Mouse (Mus musculus): Measurements from ENCODE around the gene Arhgef10l. TPM values are rescaled to one million over a fixed set of nuclear protein-coding genes. Genes with fewer than 3 reads are reported as not detected.

Gene Arhgef10l
- polyA plus RNA-seq, 1 experiment from 2014 or later: 15.3 TPM

- ATAC-seq (replicated peaks; ENCODE audit: insufficient number of reproducible peaks, insufficient read depth, low FRiP score, low read depth): peak; percentile 84
- Histone ChIP-seq H3K36me3 (0 out of 2 replicates have a peak, but pooled peaks cover under 1% of the 10 kb centered on the region), H3K4me2 (peak overlapping the region; percentile 92), H3K27ac (peak overlapping the region; percentile 88), H3K4me3 (peak overlapping the region; percentile 90), H3K9me3 (replicated peaks) (no peaks in the 10 kb centered on the region), H3K4me1 (replicated peaks) (peaks cover 55% of the 10 kb centered on the region), H3K9ac (peak overlapping the region; percentile 92), H3K27me3 (peaks cover 10% of the 10 kb centered on the region; the same call in 1 of the 2 replicates)
- 1% methylated on average over 32 of the region's 68 CpGs for WGBS
Measured at GRCm38 (mm10) chr4:140702611-140703327, 37.0 kb upstream of the Arhgef10l start.

DNA sequence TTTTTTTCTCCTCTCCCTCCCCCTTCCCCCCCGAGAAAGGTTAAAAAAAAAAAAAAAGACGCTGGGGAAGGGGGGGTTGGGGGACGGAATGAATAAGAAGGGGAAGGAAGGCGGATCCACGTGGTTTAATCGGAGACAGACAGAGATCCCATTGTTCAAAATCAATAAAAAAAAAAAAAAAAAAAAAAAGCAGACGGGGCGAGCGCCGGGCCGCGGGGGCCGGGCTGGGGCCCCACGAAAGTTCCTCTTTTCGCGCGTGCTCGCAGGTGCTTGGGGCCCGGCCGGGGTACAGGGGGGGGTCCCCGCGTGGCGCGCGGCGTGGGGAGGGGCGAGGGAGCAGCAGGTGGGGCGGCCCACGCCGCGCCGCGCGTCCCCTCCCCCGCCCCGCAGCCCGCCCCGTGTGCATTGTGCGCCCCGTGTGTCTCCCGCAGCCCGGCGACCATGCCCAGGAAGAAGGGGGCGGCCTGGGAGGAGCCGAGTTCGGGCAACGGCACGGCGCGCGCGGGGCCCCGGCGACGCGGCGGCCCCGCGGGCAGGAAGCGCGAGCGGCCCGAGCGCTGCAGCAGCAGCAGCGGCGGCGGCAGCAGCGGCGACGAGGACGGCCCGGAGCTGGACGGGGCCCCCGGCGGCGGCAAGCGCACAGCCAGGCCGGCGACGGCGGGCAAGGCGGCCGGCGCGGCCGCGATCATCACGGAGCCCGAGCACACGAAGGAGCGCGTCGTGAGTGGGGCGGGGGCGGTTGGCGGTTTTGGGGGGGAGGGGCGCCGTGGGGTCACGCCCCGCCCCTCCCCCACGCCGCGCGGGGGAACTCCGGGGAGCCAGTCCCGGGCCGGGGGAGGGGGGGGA lies 36.1 kb upstream of the Arhgef10l start:
- Histone ChIP-seq H3K9ac (peak overlapping the region; percentile 92), H3K9me3 (replicated peaks) (no peaks in the 10 kb centered on the region), H3K4me3 (peak overlapping the region; percentile 90), H3K36me3 (no peaks in the 10 kb centered on the region), H3K4me2 (peak overlapping the region; percentile 92), H3K27ac (peak overlapping the region; percentile 88), H3K4me1 (replicated peaks) (peaks cover 47% of the 10 kb centered on the region), H3K27me3 (peaks cover 10% of the 10 kb centered on the region; the same call in 1 of the 2 replicates)
- ATAC-seq (replicated peaks; ENCODE audit: insufficient number of reproducible peaks, insufficient read depth, low FRiP score, low read depth): peak; percentile 24
- under 1% methylated on average over 71 of the region's 107 CpGs for WGBS

DNA sequence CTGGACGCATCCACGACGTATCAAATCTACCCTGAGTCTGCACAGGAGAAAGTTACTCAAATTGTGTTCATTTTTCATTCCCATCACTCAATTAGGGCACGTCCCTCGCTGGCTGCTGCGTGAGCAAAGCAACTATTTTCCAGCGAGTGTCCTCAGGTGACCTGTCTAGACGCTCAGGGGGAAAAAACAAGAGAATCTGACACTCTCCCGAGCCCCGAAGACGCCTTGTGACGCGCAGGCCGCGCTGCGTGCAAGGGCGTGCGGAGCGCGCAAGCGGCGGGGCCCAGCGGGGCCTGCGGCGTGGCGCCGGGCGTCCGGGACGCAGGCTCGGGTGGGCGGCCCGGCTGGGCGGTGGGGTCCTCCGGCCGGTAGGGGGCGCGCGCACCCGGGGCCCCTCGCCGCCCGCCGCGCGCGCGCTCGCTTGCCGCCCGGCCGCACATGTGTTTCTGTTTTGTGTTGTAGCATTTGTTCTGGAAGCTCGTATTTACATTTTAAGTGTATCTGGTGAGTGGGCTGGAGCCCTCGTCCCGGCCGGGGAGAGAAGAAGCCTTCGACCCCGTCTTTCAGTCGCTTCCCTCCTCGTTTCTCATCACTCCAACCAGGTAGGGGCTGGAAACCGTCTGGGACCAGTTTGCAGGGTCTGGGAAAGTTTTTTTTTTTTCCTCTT lies 35.4 kb upstream of the Arhgef10l start:
- H3K36me3 ChIP-seq: no peaks in the 10 kb centered on the region
- H3K27me3 ChIP-seq: peaks cover 10% of the 10 kb centered on the region; the same call in 1 of the 2 replicates
- peak; percentile 63 for ATAC-seq (replicated peaks; ENCODE audit: insufficient number of reproducible peaks, insufficient read depth, low FRiP score, low read depth)
- no peaks in the 10 kb centered on the region for H3K9me3 ChIP-seq (replicated peaks)
- peaks cover 46% of the 10 kb centered on the region for H3K4me1 ChIP-seq (replicated peaks)
- H3K27ac ChIP-seq: peak overlapping the region; percentile 88
- under 1% methylated on average over 61 of the region's 61 CpGs for WGBS
- H3K4me3 ChIP-seq: peak overlapping the region; percentile 90
- peak overlapping the region; percentile 92 for H3K9ac ChIP-seq
- peak overlapping the region; percentile 92 for H3K4me2 ChIP-seq

GRCm38 (mm10) chr4:140700269-140701018 lies 34.6 kb upstream of the Arhgef10l start, which contains the start of gene Rcc2:
Gene Rcc2, plus strand, starts transcription at chr4:140700541.
- H3K9me3 ChIP-seq (replicated peaks): no peaks in the 10 kb centered on the region
- peak within 1 kb of the TSS; percentile 88 for H3K27ac ChIP-seq
- H3K4me2 ChIP-seq: peak within 1 kb of the TSS; percentile 92
- peaks cover 10% of the 10 kb centered on the region; the same call in 1 of the 2 replicates for H3K27me3 ChIP-seq
- H3K36me3 ChIP-seq: no peaks in the 10 kb centered on the region
- peak within 1 kb of the TSS; percentile 92 for H3K9ac ChIP-seq
- peak within 1 kb of the TSS; percentile 90 for H3K4me3 ChIP-seq
- no peak for ATAC-seq (replicated peaks; ENCODE audit: insufficient number of reproducible peaks, insufficient read depth, low FRiP score, low read depth)
- WGBS: 9% methylated on average over 20 of the region's 20 CpGs
- peaks cover 42% of the 10 kb centered on the region for H3K4me1 ChIP-seq (replicated peaks)

DNA sequence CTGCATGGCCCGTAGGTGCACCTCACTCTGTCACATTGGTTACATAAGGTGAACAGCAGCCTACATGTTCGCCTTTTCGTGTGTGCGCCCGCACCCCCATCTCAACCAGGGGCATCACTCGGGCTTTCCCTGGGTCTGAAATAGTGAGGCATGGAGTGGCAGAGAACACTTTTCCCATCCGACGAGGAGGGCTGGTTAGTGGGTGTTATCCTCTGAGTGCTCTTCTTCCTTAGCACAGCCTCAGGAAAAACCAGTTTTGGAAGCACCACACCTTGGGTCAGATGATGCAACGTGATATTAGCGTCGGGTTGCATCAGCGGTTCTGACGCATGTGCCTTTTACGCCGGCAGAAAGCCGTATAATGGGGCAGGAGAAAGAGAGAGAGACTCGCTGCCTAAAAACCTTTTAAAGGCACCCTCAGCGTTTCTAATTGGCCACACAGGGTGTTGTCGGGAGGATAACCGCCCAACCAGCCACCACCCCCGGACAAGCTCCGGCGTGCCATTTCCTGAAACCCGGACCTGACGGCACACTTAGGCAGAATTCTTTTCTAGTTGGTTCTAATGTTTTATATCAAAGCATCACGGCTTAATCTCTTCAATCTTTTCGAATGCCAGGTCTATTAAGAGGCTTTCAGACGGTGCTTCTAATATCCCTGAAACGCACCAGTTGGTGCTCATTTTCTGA lies 33.8 kb upstream of the Arhgef10l start:
- no peak for ATAC-seq (replicated peaks; ENCODE audit: insufficient number of reproducible peaks, insufficient read depth, low FRiP score, low read depth)
- H3K27ac ChIP-seq: peak overlapping the region; percentile 18; the same call in 1 of the 2 replicates

GRCm38 (mm10) chr4:140695675-140696585 lies 30.1 kb upstream of the Arhgef10l start:
- Histone ChIP-seq H3K27me3 (peaks cover 10% of the 10 kb centered on the region; the same call in 1 of the 2 replicates), H3K4me3 (no peak overlapping the region), H3K4me1 (replicated peaks) (peaks cover 16% of the 10 kb centered on the region), H3K4me2 (no peak overlapping the region), H3K9ac (no peak overlapping the region), H3K9me3 (replicated peaks) (no peaks in the 10 kb centered on the region), H3K27ac (no peak overlapping the region), H3K36me3 (no peaks in the 10 kb centered on the region)
- 61% methylated on average over 14 of the region's 14 CpGs for WGBS
- ATAC-seq (replicated peaks; ENCODE audit: insufficient number of reproducible peaks, insufficient read depth, low FRiP score, low read depth): no peak

More for the DNA sequence above, 33.8 kb upstream of the Arhgef10l start:
- 6% methylated on average over 29 of the region's 29 CpGs for WGBS
- peaks cover 10% of the 10 kb centered on the region; the same call in 1 of the 2 replicates for H3K27me3 ChIP-seq
- H3K4me2 ChIP-seq: peak overlapping the region; percentile 92
- H3K9ac ChIP-seq: peak overlapping the region; percentile 20; the same call in 1 of the 2 replicates
- H3K4me3 ChIP-seq: peak overlapping the region; percentile 90
- H3K4me1 ChIP-seq (replicated peaks): peaks cover 33% of the 10 kb centered on the region
- no peaks in the 10 kb centered on the region for H3K36me3 ChIP-seq
- H3K9me3 ChIP-seq (replicated peaks): no peaks in the 10 kb centered on the region

- WGBS: 81% methylated on average over 7 of the region's 7 CpGs
- no peak for ATAC-seq (replicated peaks; ENCODE audit: insufficient number of reproducible peaks, insufficient read depth, low FRiP score, low read depth)
- H3K9ac ChIP-seq: no peak overlapping the region
- H3K27ac ChIP-seq: no peak overlapping the region
- H3K9me3 ChIP-seq (replicated peaks): no peaks in the 10 kb centered on the region
- H3K27me3 ChIP-seq: peaks cover 10% of the 10 kb centered on the region; the same call in 1 of the 2 replicates
- no peaks in the 10 kb centered on the region for H3K36me3 ChIP-seq
- H3K4me3 ChIP-seq: no peak overlapping the region
- no peak overlapping the region for H3K4me2 ChIP-seq
- H3K4me1 ChIP-seq (replicated peaks): peaks cover 8% of the 10 kb centered on the region
Measured at GRCm38 (mm10) chr4:140695146-140695545, 29.3 kb upstream of the Arhgef10l start.

- no peak overlapping the region for H3K4me3 ChIP-seq
- 56% methylated on average over 1 of the region's 1 CpGs for WGBS
- no peak for ATAC-seq (replicated peaks; ENCODE audit: insufficient number of reproducible peaks, insufficient read depth, low FRiP score, low read depth)
- H3K27ac ChIP-seq: no peak overlapping the region
- peaks cover 10% of the 10 kb centered on the region; the same call in 1 of the 2 replicates for H3K27me3 ChIP-seq
- peaks cover 4% of the 10 kb centered on the region; the same call in 1 of the 2 replicates for H3K4me1 ChIP-seq (replicated peaks)
- no peak overlapping the region for H3K9ac ChIP-seq
- no peak overlapping the region for H3K4me2 ChIP-seq
- no peaks in the 10 kb centered on the region for H3K36me3 ChIP-seq
- no peaks in the 10 kb centered on the region for H3K9me3 ChIP-seq (replicated peaks)
Measured at GRCm38 (mm10) chr4:140694551-140695060, 28.8 kb upstream of the Arhgef10l start.

GRCm38 (mm10) chr4:140693513-140693912 lies 27.7 kb upstream of the Arhgef10l start:
- ATAC-seq (replicated peaks; ENCODE audit: insufficient number of reproducible peaks, insufficient read depth, low FRiP score, low read depth): no peak

More at GRCm38 (mm10) chr4:140693513-140693912, 27.7 kb upstream of the Arhgef10l start:
- 42% methylated on average over 4 of the region's 4 CpGs for WGBS
- Histone ChIP-seq H3K27me3 (0 out of 2 replicates have a peak, but pooled peaks cover under 1% of the 10 kb centered on the region), H3K4me3 (no peak overlapping the region), H3K4me2 (no peak overlapping the region), H3K36me3 (no peaks in the 10 kb centered on the region), H3K9me3 (replicated peaks) (no peaks in the 10 kb centered on the region), H3K27ac (no peak overlapping the region), H3K9ac (no peak overlapping the region), H3K4me1 (replicated peaks) (no peaks in the 10 kb centered on the region)
